Mouse (Mus musculus) hindbrain, postnatal 0 days (tissue): ENCODE data around the gene Gid4. TPM values are rescaled to one million over a fixed set of nuclear protein-coding genes. Genes with fewer than 3 reads are reported as not detected.

ENCODE experiments used
- ATAC-seq: fragments of 200-750 bp; cut with Nextera tagmentation; 2 replicates; pipeline ENCODE4 v1.8.0; 2017; ENCODE audit warnings: mild to moderate bottlenecking, moderate TSS enrichment, moderate library complexity
- DNase-seq: peaks from one replicate; pipeline ENCODE4 v3.0.0-alpha.2; 2015; ENCODE audit warnings: low spot score
- H3K27ac ChIP-seq: fragments of 300-500 bp; sonication (generic); 2 replicates; pipeline ENCODE4 v1.5.1; 2014; ENCODE audit warnings: mild to moderate bottlenecking
- H3K27me3 ChIP-seq: fragments of 300-500 bp; sonication (generic); 2 replicates; pipeline ENCODE4 v1.6.1; 2014; ENCODE audit warnings: low read length, mixed read lengths; ENCODE audit not compliant: insufficient read depth
- H3K36me3 ChIP-seq: fragments of 300-500 bp; sonication (generic); 2 replicates; pipeline ENCODE4 v1.6.1; 2014; ENCODE audit warnings: low read length, mixed read lengths; ENCODE audit not compliant: insufficient read depth
- H3K4me1 ChIP-seq: fragments of 300-500 bp; sonication (generic); 2 replicates; pipeline ENCODE4 v1.6.1; 2014; ENCODE audit warnings: antibody characterized with exemption, low read length, mixed read lengths; ENCODE audit not compliant: insufficient read depth
- H3K4me2 ChIP-seq: fragments of 300-500 bp; sonication (generic); 2 replicates; pipeline ENCODE4 v1.6.1; 2014; ENCODE audit warnings: low read depth, mild to moderate bottlenecking, low read length, moderate library complexity, mixed read lengths
- H3K4me3 ChIP-seq: fragments of 300-500 bp; sonication (generic); 2 replicates; pipeline ENCODE4 v1.5.1; 2014; ENCODE audit warnings: low read length
- H3K9ac ChIP-seq: fragments of 300-500 bp; sonication (generic); replicated peaks from 2 replicates; pipeline ENCODE4 v1.6.1; 2014; ENCODE audit warnings: mild to moderate bottlenecking, low read length, moderate library complexity, mixed read lengths
- H3K9me3 ChIP-seq: fragments of 300-500 bp; sonication (generic); 2 replicates; pipeline ENCODE4 v1.6.1; 2016; ENCODE audit warnings: low read length, mixed read lengths
- CTCF ChIP-seq: IDR thresholded peaks from 2 replicates; pipeline ENCODE4 v1.5.1; 2016; ENCODE audit warnings: antibody characterized with exemption, control low read depth, low read depth
- WGBS: fragments of 180-500 bp; shearing (Covaris S2); extraction: QIAGEN DNeasy Blood & Tissue Kit; methylation state at CpG from one replicate; pipeline ENCODE4 v1.1.7; 2014; 5-methylcytosine and 5-hydroxymethylcytosine counted together
- polyA plus RNA-seq: library from polyadenylated mRNA; unstranded; fragments of >200 nt; fragmentation: Nextera tagmentation; extraction: Ambion mirVana; gene quantifications from 2 replicates; pipeline ENCODE4 v1.2.1, GENCODE M21; 2015
- total RNA-seq: library from RNA; depleted of rRNA; stranded (reverse); fragments of >200 nt; gene quantifications from 2 replicates; pipeline ENCODE4 v1.2.3, GENCODE M21; 2014

Gid4 gene
- total and polyA plus RNA-seq, 2 experiments from 2014 or later: 19.7 to 29.8 TPM

- H3K36me3 ChIP-seq: no peaks in the 10 kb centered on the region
- H3K4me1 ChIP-seq: peaks cover 16% of the 10 kb centered on the region
- H3K4me2 ChIP-seq: peak overlapping the region; percentile 41
- 4% methylated on average over 16 of the region's 16 CpGs for WGBS
- TF ChIP-seq CTCF: no peak
- H3K27ac ChIP-seq: peak overlapping the region; percentile 83
- no peaks in the 10 kb centered on the region for H3K27me3 ChIP-seq
- peak overlapping the region; percentile 13; the same call in 1 of the 2 replicates for H3K9ac ChIP-seq
- DNase-seq: peak; percentile 84
- H3K4me3 ChIP-seq: no peak overlapping the region
- ATAC-seq: peak; percentile 85
- no peaks in the 10 kb centered on the region for H3K9me3 ChIP-seq
Observed at GRCm38 (mm10) chr11:60384762-60385421, 32.1 kb upstream of the Gid4 start.

- no peak for TF ChIP-seq CTCF
- Histone ChIP-seq H3K27ac (peak overlapping the region; percentile 83), H3K4me1 (peaks cover 16% of the 10 kb centered on the region), H3K27me3 (no peaks in the 10 kb centered on the region), H3K4me2 (no peak overlapping the region), H3K9me3 (no peaks in the 10 kb centered on the region), H3K4me3 (no peak overlapping the region), H3K9ac (no peak overlapping the region), H3K36me3 (no peaks in the 10 kb centered on the region)
- ATAC-seq: no peak
- 67% methylated on average over 5 of the region's 5 CpGs for WGBS
- no peak for DNase-seq
Observed at GRCm38 (mm10) chr11:60385946-60386345, 31.0 kb upstream of the Gid4 start.

DNA sequence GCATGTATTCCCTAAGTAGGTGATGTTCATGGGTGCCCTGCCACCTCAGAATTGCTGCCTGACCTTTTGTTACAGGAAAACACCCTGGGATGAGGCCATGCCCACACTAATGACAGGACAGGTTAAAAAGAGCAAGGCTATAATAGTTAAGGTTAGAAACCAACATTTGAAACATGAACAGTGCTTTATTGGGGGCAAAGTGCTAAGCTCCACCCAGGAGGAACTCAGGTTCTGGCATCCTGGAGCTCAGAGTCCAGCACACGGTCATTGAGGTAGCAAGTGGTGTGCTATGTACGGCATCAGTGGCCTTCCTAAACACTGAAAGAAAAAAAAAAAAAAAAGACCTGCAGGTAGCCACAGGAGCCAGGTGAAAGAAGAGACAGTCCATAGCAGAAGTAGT is 29.0 kb upstream of the Gid4 start:
- ATAC-seq (no peak), DNase-seq (no peak)
- Histone ChIP-seq H3K9me3 (no peaks in the 10 kb centered on the region), H3K4me1 (peaks cover 16% of the 10 kb centered on the region), H3K4me3 (no peak overlapping the region), H3K27me3 (no peaks in the 10 kb centered on the region), H3K4me2 (no peak overlapping the region), H3K9ac (no peak overlapping the region), H3K36me3 (no peaks in the 10 kb centered on the region), H3K27ac (no peak overlapping the region)
- 91% methylated on average over 2 of the region's 2 CpGs for WGBS
- TF ChIP-seq CTCF: no peak

DNA sequence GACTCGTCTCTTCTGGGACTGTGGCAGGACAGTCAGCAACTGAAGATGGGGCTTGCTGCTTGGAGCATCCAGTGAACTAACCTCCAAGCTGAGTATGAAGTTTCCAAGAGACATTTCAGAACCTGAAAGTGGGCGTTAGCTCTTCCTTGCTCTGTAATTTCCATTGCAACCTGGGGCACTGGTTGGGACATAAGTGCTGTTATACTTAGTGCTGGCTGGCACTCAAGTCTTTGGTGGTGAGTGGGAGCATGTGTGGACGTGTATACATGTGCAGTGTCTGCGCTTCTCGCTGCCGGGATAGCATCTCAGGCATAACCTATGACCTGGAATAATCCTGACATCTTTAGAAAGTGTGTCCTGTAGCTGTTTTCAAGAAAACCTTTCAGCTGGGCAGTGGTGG is 25.6 kb upstream of the Gid4 start:
- Histone ChIP-seq H3K9me3 (no peaks in the 10 kb centered on the region), H3K4me2 (no peak overlapping the region), H3K4me1 (no peaks in the 10 kb centered on the region), H3K36me3 (no peaks in the 10 kb centered on the region), H3K4me3 (no peak overlapping the region), H3K27ac (no peak overlapping the region), H3K9ac (no peak overlapping the region), H3K27me3 (no peaks in the 10 kb centered on the region)
- ATAC-seq (no peak), DNase-seq (no peak)
- WGBS: 84% methylated on average over 6 of the region's 6 CpGs
- no peak for TF ChIP-seq CTCF

DNA sequence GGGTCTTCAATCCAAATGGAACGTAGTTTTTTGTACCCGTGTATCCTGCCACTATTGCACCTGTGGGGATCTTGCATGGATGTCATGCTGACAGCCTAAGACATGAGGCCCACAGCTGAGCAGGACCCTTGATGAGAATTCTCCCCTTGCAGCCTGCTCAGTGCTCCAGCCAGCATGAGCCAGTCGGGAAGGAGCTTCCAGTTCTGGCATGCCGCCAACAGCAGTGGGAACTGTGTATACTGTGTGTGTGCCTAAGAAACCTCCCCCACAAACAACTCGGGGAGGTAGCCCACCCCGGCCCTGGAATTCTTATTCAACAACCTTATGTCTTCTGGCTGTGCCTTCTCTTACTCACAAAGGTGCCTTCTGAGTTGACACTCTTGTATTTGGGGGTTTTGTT is 20.4 kb upstream of the Gid4 start:
- H3K4me1 ChIP-seq: no peaks in the 10 kb centered on the region
- H3K9me3 ChIP-seq: no peaks in the 10 kb centered on the region
- peaks cover 10% of the 10 kb centered on the region; the same call in 1 of the 2 replicates for H3K36me3 ChIP-seq
- ATAC-seq (no peak), DNase-seq (peak; percentile 57)
- no peak overlapping the region for H3K27ac ChIP-seq
- no peak overlapping the region for H3K4me2 ChIP-seq
- no peak overlapping the region for H3K9ac ChIP-seq
- 41% methylated on average over 6 of the region's 6 CpGs for WGBS
- no peak overlapping the region for H3K4me3 ChIP-seq
- no peaks in the 10 kb centered on the region for H3K27me3 ChIP-seq
- no peak for TF ChIP-seq CTCF

GRCm38 (mm10) chr11:60397172-60397571 is 19.8 kb upstream of the Gid4 start:
- no peak overlapping the region for H3K27ac ChIP-seq
- H3K36me3 ChIP-seq: peaks cover 16% of the 10 kb centered on the region; the same call in 1 of the 2 replicates
- ATAC-seq: no peak
- no peak for TF ChIP-seq CTCF
- no peaks in the 10 kb centered on the region for H3K4me1 ChIP-seq
- DNase-seq: no peak
- H3K9me3 ChIP-seq: no peaks in the 10 kb centered on the region
- H3K27me3 ChIP-seq: no peaks in the 10 kb centered on the region
- H3K4me2 ChIP-seq: no peak overlapping the region
- 70% methylated on average over 2 of the region's 2 CpGs for WGBS
- no peak overlapping the region for H3K4me3 ChIP-seq
- H3K9ac ChIP-seq: no peak overlapping the region

- no peaks in the 10 kb centered on the region for H3K4me1 ChIP-seq
- H3K4me2 ChIP-seq: no peak overlapping the region
- H3K36me3 ChIP-seq: peaks cover 25% of the 10 kb centered on the region; the same call in 1 of the 2 replicates
- DNase-seq: no peak
- no peak overlapping the region for H3K27ac ChIP-seq
- 100% methylated on average over 1 of the region's 1 CpGs for WGBS
- no peak overlapping the region for H3K4me3 ChIP-seq
- no peaks in the 10 kb centered on the region for H3K9me3 ChIP-seq
- no peak for ATAC-seq
- no peak for TF ChIP-seq CTCF
- no peaks in the 10 kb centered on the region for H3K27me3 ChIP-seq
- H3K9ac ChIP-seq: no peak overlapping the region
Observed at GRCm38 (mm10) chr11:60406606-60407005, 10.3 kb upstream of the Gid4 start.
